Mouse (Mus musculus) right cerebral cortex, adult 18-20 months (tissue): Measurements from ENCODE around the gene Snrpb.
A peak's percentile ranks its signal among the peaks of the same experiment; 100 is the strongest.

Source experiments
- DNase-seq: peaks from one replicate; pipeline ENCODE4 v3.0.0; 2022; ENCODE audit warnings: mixed read lengths

Gene Snrpb

DNA sequence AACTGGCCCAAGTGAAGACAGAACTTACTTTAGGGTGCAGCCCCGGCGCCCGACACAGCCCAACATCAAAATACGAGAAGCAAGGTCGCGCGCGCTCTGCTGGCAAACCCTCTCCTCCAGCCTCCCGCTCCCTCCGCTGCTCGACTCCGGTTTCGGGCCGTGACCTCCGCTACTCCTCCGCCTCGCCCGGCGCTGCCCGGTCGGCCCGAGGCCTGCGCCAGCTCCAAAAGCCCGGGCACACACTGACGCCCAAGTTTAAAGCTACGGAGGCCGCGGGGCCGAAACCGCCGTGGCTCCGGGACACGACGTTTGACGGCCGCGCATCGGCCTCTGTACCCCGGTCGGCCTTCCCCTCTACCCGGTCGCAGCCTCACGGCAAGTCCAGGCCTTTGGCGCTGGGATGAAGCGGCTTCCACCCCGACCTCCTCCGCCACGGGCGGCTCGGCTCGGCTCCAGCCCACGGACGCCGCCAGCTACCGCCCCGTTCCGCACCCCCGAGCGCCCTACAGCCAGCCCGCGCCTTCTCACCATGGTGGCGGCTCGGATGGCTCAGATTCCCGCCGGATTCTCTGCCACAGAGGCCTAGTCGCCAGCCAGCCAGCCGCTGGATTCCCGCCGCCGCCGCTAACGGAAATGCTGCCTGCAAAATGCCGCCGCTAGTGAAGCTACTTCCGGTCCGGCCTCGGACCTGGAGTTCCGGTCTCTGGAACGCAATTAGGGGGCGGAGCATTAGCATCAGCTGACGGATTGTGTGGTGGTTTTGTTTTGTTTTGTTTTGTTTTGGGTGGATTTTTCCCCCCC is at the start of gene Snrpb:
Gene Snrpb, minus strand, starts transcription at position 698 of the 801 bp plus-strand sequence.
- peak; percentile 91 for DNase-seq

DNA sequence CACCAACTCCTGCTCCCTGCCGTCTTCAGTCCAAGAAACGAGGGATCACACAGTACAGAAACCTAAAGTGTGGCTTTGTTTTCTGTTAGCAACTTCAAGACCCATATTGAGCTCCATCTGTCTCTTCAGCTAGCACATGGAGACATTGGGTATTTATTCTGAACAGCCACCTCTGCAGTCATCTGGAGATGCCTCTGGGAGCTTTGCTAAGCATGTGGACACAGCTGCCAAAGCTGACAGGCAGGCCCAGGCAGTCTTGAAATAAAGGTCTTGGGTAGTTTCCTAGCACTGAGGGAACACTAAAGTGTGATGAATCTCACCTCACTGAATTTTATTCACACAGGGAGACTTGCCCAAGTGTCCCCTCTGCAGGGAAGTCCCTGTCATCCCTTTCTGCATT is 32.4 kb upstream of the Snrpb start:
- DNase-seq = peak; percentile 7

DNA sequence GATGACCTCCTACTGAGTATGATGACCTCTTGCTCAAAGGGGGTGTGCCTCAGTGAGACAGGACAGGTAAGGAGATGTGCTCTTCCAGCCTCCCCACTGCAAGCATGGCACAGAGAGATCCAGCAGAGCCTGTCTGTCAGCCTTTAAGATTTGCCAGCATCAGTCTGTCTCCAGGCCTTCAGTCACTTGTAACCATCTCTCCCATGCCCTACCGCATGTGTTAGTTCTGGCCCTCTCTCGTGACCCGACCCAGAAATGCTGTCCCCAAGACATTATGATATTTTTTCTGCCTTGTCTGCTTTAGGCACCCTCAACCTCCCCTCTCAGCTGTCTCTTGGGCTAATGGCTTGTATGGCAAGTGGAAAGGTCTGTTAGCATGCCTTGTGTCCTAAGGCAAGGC is 30.4 kb upstream of the Snrpb start:
- no peak for DNase-seq

GRCm38 (mm10) chr2:130207996-130208395 is 28.8 kb upstream of the Snrpb start:
- no peak for DNase-seq

- DNase-seq = no peak
Observed at GRCm38 (mm10) chr2:130207376-130207775, 28.2 kb upstream of the Snrpb start.

DNA sequence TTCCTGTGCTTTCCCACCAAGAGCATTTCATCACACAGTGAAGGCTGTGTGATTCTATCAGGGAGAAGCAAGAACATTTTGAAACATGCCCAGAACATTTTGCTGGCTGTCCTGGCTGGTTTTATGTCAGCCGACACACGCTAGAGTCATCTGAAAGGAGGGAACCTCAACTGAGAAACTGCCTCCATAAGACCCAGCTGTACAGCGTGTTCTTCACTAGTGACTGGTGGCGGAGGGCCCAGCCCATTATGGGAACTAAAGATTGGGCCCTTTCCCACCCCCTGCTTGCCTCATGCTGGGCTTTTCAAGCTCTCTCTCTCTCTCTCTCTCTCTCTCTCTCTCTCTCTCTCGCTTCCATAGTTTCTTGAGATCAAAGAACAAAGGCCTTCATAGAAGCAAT is 21.8 kb upstream of the Snrpb start:
- DNase-seq = no peak

- no peak for DNase-seq
Observed at GRCm38 (mm10) chr2:130194894-130195293, 15.7 kb upstream of the Snrpb start, which contains the start of gene Tmc2. Tmc2 (plus strand) TSS chr2:130195194.

- no peak for DNase-seq
Observed at GRCm38 (mm10) chr2:130188391-130188790, 9.2 kb upstream of the Snrpb start.

- DNase-seq = no peak
Observed at GRCm38 (mm10) chr2:130179507-130180019, 360 bp upstream of the Snrpb start.

GRCm38 (mm10) chr2:130178381-130178705 is 860 bp downstream of the Snrpb start:
- DNase-seq = no peak

DNA sequence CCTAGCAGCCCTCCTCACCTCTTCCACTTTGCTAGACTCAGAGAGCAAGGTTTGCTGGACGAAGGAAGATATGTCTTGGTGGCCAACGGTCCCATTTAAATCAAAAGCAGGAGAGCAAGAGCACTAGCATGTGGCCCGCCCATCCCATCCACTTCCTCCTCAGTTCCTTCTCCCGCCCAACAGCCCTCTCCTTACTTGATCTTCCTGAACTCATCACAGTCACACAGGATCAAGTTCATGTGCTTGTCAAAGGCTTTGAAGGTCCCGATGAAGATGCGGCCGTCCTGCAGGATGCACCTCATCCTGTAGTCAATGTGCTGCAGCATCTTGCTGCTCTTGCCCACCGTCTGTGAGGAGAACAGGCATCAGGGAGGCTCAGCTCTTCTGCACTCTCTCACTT is 2.4 kb downstream of the Snrpb start:
- no peak for DNase-seq

GRCm38 (mm10) chr2:130171674-130172073 is 7.5 kb downstream of the Snrpb start:
- no peak for DNase-seq

GRCm38 (mm10) chr2:130167861-130168260 is 11.3 kb downstream of the Snrpb start:
- DNase-seq = peak; percentile 67

GRCm38 (mm10) chr2:130166311-130167214 is 12.6 kb downstream of the Snrpb start:
- peak; percentile 56 for DNase-seq

DNA sequence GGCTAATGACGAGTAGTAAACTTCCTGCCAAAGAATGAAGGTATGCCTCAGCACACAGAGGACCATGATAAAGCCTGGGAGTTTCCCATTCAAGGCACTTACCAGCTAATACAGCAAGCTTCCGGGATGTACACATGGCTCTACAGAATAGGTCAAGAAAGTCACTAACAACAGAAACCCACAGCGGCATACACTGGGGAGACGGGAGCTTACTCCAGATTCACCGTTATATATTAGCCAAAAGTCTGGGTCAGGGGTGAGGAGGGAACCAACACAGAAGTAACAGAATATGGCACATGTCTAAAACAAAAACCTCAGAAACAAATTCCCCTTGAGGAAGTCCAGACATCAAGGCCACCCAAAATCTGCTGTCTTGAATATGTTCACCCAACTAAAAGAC is 16.5 kb downstream of the Snrpb start:
- DNase-seq = no peak

GRCm38 (mm10) chr2:130158088-130158437 is 21.1 kb downstream of the Snrpb start:
- DNase-seq = no peak

DNA sequence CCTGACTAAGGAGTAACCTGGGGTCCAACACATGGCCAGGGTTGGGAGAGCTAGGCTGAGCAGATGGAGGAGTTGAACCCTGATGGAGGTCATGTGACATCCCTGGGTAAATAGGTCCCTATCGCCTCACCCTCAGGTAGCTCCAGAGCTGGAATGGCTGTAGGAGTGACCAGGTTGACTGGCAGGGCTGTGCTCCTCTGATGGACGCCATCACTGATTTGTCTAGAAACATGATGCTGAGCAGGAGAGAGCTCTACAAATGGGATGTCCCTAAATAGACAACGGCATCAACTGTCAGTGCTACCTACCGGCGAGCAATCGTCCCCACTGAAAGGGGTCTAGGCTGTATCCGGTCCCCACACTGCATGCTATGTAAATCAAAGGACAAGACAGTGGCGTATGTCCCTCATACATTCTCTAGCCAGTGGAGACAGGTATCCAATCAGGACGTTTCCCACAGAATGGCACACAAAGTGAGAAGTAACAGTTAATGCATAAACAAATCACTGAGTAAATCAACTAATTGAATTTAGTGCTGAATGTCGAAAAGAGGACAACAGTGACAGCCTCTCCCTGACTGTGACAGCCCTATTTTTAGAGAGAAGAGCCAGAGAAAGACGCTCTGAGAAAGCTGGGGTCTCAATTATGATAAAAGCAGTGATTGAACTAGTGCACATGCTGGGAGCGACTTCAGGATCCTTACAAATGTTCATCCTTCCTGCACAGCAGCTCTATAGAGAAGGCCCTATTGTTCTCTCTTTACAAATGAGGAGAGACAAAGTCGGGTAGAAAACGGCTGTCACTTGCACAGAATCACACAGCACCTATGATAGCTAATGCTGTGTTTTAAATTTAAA is 21.7 kb downstream of the Snrpb start:
- DNase-seq = no peak

GRCm38 (mm10) chr2:130155851-130156250 is 23.4 kb downstream of the Snrpb start:
- DNase-seq = no peak

DNA sequence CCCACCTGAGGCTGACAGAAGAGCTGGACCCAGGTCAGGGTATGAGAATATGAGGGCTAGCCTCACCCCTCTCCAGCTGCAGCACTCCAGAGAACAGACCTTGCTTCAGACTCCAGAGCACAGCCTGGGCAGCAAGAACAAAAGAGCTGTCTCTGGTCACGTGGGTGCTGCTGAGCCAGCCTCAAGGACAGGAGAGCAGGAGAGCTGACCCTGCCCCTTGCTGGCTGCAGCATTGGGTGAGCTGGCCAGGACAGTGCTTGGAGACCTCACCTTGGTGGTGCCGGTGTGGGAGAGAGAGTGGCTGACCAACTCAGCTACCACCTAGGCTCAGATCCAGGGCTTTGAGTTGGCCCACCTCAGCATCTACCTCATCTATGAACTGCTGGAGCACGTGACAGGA is 24.0 kb downstream of the Snrpb start:
- DNase-seq = no peak

- no peak for DNase-seq
Observed at GRCm38 (mm10) chr2:130146089-130146668, 33.0 kb downstream of the Snrpb start.

GRCm38 (mm10) chr2:130144703-130145324 is 34.4 kb downstream of the Snrpb start:
- no peak for DNase-seq

- DNase-seq = no peak
Observed at GRCm38 (mm10) chr2:130143011-130143410, 36.2 kb downstream of the Snrpb start.
